Mouse (Mus musculus): ENCODE data around the gene Gm48552. TPM values are rescaled to one million over a fixed set of nuclear protein-coding genes. Genes with fewer than 3 reads are reported as not detected.
A peak's percentile ranks its signal among the peaks of the same experiment; 100 is the strongest.

The Gm48552 gene
- total and polyA plus RNA-seq, 2 experiments from 2014 or later: 4.0 to 7.5 TPM

DNA sequence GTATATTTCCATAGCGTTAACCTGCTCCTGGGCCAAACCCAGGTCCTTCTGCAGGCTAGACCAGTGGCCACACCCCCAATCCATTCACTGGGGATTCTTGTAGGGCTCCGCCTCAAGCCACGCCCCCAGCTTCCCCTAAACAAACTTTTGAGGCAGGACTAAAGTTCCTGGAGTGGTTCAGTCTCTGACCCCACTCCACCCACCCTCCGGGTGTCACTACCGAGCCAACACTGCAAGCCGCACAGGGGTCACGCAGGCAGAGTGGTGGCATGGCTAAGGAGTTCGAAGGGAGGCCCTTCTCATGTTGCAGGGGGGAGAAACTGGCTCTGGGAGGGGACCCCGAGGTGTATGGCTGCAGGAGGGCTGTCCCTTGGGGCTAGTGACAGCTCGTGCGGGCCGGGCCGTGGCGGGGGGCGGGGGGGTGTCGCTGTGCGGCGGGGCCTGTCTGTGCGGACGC is 40.8 kb downstream of the Gm48552 start:
- DNase-seq (ENCODE audit: low spot score): peak; percentile 75
- Histone ChIP-seq H3K9me3 (ENCODE audit: low read length) (no peaks in the 10 kb centered on the region), H3K4me1 (ENCODE audit: insufficient read depth, low read length) (peaks cover 17% of the 10 kb centered on the region), H3K9ac (replicated peaks; ENCODE audit: low read length) (peak overlapping the region; percentile 88), H3K4me2 (ENCODE audit: low read depth, low read length) (peak overlapping the region; percentile 80), H3K36me3 (ENCODE audit: insufficient read depth, low read length) (no peaks in the 10 kb centered on the region), H3K27ac (peak overlapping the region; percentile 98), H3K27me3 (ENCODE audit: insufficient read depth, low read length) (no peaks in the 10 kb centered on the region), H3K4me3 (ENCODE audit: low read length) (peak overlapping the region; percentile 84)
- WGBS: 1% methylated on average over 13 of the region's 20 CpGs
- 0 out of 2 replicates have a peak, but pooled peaks have one; percentile 10 for TF ChIP-seq CTCF (IDR thresholded peaks at IDR 0.05; ENCODE audit: low read depth)
- ATAC-seq: 0 out of 2 replicates have a peak, but pooled peaks have one; percentile 0

- H3K4me1 ChIP-seq (ENCODE audit: insufficient read depth, low read length): peaks cover 22% of the 10 kb centered on the region
- peak; percentile 93 for DNase-seq (ENCODE audit: low spot score)
- under 1% methylated on average over 45 of the region's 89 CpGs for WGBS
These were observed 41.5 kb downstream of the Gm48552 start for GRCm38 (mm10) chr10:81430141-81430830.

GRCm38 (mm10) chr10:81430831-81431525 is 42.2 kb downstream of the Gm48552 start:
- peak overlapping the region; percentile 98 for H3K27ac ChIP-seq

More at GRCm38 (mm10) chr10:81430141-81430830, 41.5 kb downstream of the Gm48552 start:
- no peak for TF ChIP-seq CTCF (IDR thresholded peaks at IDR 0.05; ENCODE audit: low read depth)
- Histone ChIP-seq H3K36me3 (ENCODE audit: insufficient read depth, low read length) (no peaks in the 10 kb centered on the region), H3K9ac (replicated peaks; ENCODE audit: low read length) (peak overlapping the region; percentile 88), H3K9me3 (ENCODE audit: low read length) (no peaks in the 10 kb centered on the region), H3K27me3 (ENCODE audit: insufficient read depth, low read length) (no peaks in the 10 kb centered on the region), H3K4me2 (ENCODE audit: low read depth, low read length) (peak overlapping the region; percentile 80), H3K4me3 (ENCODE audit: low read length) (peak overlapping the region; percentile 84), H3K27ac (peak overlapping the region; percentile 98)
- peak; percentile 18; the same call in 1 of the 2 replicates for ATAC-seq

GRCm38 (mm10) chr10:81431526-81432168 is 42.8 kb downstream of the Gm48552 start:
- Histone ChIP-seq H3K27ac (peak overlapping the region; percentile 98), H3K27me3 (ENCODE audit: insufficient read depth, low read length) (no peaks in the 10 kb centered on the region), H3K4me1 (ENCODE audit: insufficient read depth, low read length) (peaks cover 31% of the 10 kb centered on the region), H3K9ac (replicated peaks; ENCODE audit: low read length) (peak overlapping the region; percentile 88; the same call in 1 of the 2 replicates), H3K4me2 (ENCODE audit: low read depth, low read length) (peak overlapping the region; percentile 80), H3K9me3 (ENCODE audit: low read length) (no peaks in the 10 kb centered on the region), H3K4me3 (ENCODE audit: low read length) (peak overlapping the region; percentile 84), H3K36me3 (ENCODE audit: insufficient read depth, low read length) (no peaks in the 10 kb centered on the region)
- peak; percentile 73 for DNase-seq (ENCODE audit: low spot score)
- WGBS: 17% methylated on average over 15 of the region's 15 CpGs
- no peak for TF ChIP-seq CTCF (IDR thresholded peaks at IDR 0.05; ENCODE audit: low read depth)
- peak; percentile 4; the same call in 1 of the 2 replicates for ATAC-seq

More at GRCm38 (mm10) chr10:81430831-81431525, 42.2 kb downstream of the Gm48552 start:
- TF ChIP-seq CTCF (IDR thresholded peaks at IDR 0.05; ENCODE audit: low read depth): no peak
- Histone ChIP-seq H3K4me3 (ENCODE audit: low read length) (peak overlapping the region; percentile 84), H3K9me3 (ENCODE audit: low read length) (no peaks in the 10 kb centered on the region), H3K4me2 (ENCODE audit: low read depth, low read length) (peak overlapping the region; percentile 80), H3K27me3 (ENCODE audit: insufficient read depth, low read length) (no peaks in the 10 kb centered on the region), H3K36me3 (ENCODE audit: insufficient read depth, low read length) (no peaks in the 10 kb centered on the region), H3K9ac (replicated peaks; ENCODE audit: low read length) (peak overlapping the region; percentile 88), H3K4me1 (ENCODE audit: insufficient read depth, low read length) (peaks cover 27% of the 10 kb centered on the region)
- DNase-seq (ENCODE audit: low spot score) (peak; percentile 89), ATAC-seq (peak; percentile 16; the same call in 1 of the 2 replicates)
- WGBS: 1% methylated on average over 39 of the region's 70 CpGs

DNA sequence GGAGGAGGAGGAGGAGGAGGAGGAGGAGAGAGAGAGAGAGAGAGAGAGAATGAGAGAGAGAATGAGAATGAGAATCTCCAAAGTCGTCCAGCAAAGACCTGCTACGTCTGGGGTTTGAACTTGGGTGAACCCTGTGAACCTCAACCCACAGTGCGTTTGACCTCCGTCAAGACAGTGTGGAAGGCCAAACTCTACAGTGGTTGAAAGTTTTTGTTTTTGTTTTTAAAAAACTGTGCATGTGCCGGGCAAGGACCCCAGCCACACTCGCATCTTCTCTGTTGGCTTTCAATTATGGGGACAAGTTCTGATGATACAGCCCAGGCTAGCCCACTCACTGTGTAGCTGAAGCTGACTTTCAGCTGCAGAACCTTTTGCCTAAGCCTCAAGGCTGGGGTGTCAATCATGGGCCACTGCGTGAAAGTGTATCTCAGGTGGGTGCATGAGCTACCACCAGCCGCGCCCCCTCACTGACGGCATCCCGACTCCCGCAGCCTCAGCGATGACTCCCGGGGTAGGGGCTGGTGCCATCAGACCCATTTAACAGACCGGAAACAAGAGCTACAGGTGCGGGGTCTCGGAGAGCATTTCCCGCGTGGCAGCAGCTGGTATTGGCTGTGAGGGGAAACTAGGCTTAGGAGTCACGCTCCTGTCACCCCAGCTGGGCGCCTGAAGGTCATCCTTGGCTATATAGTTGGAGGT is 43.5 kb downstream of the Gm48552 start:
- peaks cover 31% of the 10 kb centered on the region for H3K4me1 ChIP-seq (ENCODE audit: insufficient read depth, low read length)
- peak overlapping the region; percentile 51 for H3K4me2 ChIP-seq (ENCODE audit: low read depth, low read length)
- 0 out of 2 replicates have a peak, but pooled peaks have one; percentile 15 for TF ChIP-seq CTCF (IDR thresholded peaks at IDR 0.05; ENCODE audit: low read depth)
- no peak overlapping the region for H3K9ac ChIP-seq (replicated peaks; ENCODE audit: low read length)
- H3K36me3 ChIP-seq (ENCODE audit: insufficient read depth, low read length): no peaks in the 10 kb centered on the region
- H3K9me3 ChIP-seq (ENCODE audit: low read length): no peaks in the 10 kb centered on the region
- H3K27me3 ChIP-seq (ENCODE audit: insufficient read depth, low read length): no peaks in the 10 kb centered on the region
- H3K27ac ChIP-seq: 0 out of 2 replicates have a peak overlapping the region, but pooled peaks have one; percentile 11
- no peak for DNase-seq (ENCODE audit: low spot score)
- peak; percentile 3 for ATAC-seq
- no peak overlapping the region; the same call in 1 of the 2 replicates for H3K4me3 ChIP-seq (ENCODE audit: low read length)
- WGBS: 61% methylated on average over 21 of the region's 21 CpGs

DNA sequence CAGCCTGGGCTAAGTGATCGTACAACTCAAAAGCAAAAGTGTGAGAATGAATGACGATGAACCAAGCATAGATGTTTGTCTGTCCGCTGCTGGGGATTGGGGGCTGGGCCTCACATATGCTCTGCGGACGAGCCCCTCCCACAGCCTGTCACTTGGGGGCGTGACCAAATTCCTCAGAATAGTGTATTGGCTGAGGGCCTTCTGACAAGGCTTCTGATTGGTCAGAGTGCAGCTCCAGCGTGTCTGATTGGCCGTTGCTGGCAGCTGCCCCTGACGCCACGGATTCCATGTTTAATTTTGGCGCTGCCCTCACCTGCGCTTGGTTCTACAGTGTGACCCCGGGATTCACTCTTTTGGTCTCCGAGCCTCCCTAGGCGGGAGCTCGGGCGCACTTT is 44.1 kb downstream of the Gm48552 start:
- DNase-seq (ENCODE audit: low spot score) (peak; percentile 98), ATAC-seq (peak; percentile 89)
- 3% methylated on average over 17 of the region's 17 CpGs for WGBS
- H3K27me3 ChIP-seq (ENCODE audit: insufficient read depth, low read length): no peaks in the 10 kb centered on the region
- H3K9me3 ChIP-seq (ENCODE audit: low read length): no peaks in the 10 kb centered on the region
- H3K4me1 ChIP-seq (ENCODE audit: insufficient read depth, low read length): peaks cover 31% of the 10 kb centered on the region
- H3K27ac ChIP-seq: peak overlapping the region; percentile 37; the same call in 1 of the 2 replicates
- H3K4me2 ChIP-seq (ENCODE audit: low read depth, low read length): peak overlapping the region; percentile 51
- H3K36me3 ChIP-seq (ENCODE audit: insufficient read depth, low read length): no peaks in the 10 kb centered on the region
- no peak overlapping the region for H3K9ac ChIP-seq (replicated peaks; ENCODE audit: low read length)
- no peak for TF ChIP-seq CTCF (IDR thresholded peaks at IDR 0.05; ENCODE audit: low read depth)
- peak overlapping the region; percentile 9 for H3K4me3 ChIP-seq (ENCODE audit: low read length)

All from hindbrain, postnatal 0 days (tissue).